Mouse (Mus musculus) retina, postnatal 7 days (tissue): ENCODE measurements at regions not wholly inside any gene's neighbourhood (a gene's known extent, or its start where the extent isn't known, plus 50 kb on each side); places are given as distances from the start of the nearest gene placed in this dataset.

ENCODE experiments used
- DNase-seq: peaks from one replicate; pipeline ENCODE4 v3.0.0-alpha.2; 2012; ENCODE audit warnings: low read depth, low spot score

DNA sequence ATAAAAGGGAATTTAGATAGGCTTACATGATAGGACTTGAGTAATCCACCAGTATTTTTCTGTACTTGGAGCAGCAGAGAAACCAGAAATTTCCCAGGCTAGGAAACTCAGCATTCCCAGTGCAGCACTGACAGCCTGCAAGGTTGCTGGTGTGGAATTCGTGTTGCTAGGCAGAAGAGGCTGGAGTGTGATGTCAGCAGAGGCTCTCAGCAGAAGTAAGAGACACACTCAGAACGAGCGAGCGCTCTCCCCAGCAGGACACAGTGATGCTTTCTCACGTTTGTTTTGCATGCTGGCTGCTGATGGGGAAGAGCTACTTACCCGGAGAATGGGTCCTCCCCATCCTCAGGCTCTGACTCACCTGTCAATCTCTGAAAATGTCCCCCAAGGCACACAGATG, 104.7 kb downstream of the Dusp6 start:
- DNase-seq: no peak

DNA sequence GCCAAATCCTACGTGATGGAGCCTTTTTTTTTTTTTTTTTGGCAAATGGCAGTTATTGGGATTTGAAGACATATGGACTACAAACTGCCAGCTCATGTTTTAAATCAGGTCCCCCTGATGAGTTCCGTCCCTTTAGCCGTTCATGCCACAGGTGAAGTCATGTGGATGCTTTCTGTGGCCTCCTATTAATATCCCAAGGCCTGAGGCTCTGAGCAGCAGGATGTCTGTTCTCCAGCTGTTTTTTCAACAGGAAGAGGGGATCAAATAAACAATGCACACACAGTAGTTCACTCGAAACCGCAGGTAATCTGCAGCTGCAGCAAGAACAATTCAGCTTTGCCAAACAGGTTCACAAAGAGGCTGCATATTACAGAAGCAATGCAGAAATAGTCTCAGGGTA, 112.1 kb downstream of the Dusp6 start:
- DNase-seq: no peak

DNA sequence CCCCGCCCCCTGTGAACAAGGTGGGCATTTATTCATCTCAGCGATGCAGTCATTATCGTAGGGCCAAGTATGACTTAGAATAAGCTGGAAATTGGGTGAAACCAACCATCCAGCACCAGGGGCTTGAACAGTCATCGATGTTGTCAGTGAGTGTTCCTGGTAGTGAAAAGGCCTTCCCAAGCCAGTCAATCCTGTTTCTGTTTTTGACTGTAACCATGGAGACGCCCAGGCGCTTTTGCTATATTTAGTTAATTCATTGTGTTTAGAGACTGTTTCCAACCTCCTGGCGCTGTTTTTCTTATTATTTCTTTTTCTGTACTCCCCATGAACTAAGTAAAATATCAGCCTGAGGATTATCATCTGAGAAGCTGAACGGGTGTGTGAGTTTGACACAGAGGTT, 113.4 kb downstream of the Dusp6 start:
- no peak for DNase-seq

DNA sequence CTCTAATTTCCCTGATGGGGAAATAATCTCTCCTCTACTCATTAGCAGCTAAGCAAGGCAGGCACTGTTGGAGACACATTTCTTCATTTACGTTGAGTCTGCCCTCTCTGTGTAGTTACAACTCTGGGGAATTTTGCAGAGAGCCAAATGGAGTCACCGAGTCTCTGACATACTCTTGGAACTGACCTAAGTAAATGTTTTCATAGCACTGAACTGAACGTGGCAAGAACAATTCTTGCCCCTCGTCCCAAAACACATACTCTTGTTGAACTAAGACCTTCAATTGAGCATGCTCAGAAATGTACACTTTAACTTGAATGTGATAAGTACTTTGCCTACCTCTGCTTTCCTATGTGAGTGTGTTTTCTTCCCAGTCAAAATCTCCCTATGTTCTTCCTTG, 114.5 kb downstream of the Dusp6 start:
- DNase-seq: no peak

DNA sequence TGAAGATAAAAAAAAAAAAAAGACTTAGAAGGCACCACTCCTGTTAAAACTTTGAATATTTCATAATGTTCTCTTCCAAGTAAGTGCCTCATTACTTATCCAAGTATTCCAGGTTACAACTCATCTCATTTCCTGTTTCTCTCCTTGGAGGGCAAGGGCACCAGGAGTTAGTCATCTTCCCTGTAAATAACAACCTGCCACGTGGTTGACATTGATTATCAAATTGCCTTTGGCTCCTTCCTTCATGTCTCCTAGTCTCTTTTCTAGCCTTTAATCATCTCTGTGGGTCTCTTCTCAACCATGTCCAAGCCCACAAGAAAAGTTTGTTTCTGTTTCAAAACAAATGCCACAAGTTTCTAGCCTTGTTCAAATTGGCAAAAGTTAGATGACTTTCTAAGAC, 116.1 kb downstream of the Dusp6 start:
- DNase-seq: no peak

DNA sequence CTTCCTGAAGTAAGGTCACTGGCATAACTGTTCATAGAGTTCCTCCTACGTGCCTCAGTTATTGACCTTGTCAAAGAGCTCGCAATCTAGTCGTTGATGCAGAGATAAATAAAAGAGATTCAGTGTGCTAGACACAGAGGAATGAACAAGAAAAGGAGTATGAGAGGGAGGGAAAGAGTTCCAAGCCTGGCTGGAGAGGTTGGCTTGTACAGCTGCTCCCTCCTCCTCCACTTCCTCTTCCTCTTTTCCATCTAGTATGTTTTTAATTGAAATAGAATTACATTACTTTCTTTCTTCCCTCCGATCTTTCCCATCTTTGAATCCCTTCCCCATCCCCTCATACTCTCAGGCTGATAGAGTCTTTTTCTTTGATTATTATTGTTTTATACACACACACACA, 117.1 kb downstream of the Dusp6 start:
- no peak for DNase-seq

DNA sequence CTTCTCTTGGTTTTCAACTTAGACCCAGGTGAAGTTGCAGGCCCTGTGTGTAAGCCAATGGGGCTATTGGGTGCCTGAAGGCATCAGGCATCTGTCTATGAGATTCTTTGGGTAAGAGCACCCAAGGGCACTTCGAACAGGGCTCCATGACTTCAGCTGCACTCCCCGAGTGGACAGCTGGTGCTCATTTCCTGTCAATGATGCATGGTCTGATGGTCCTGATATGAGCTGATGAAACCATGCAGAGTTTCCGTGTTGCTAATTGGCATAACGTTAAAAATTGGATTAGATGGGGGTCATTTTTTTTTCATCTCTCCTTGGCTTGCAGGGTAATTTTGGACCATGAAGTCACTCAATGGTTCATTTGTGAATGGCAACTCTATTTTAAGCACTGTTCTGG, 120.0 kb downstream of the Dusp6 start:
- DNase-seq: no peak

DNA sequence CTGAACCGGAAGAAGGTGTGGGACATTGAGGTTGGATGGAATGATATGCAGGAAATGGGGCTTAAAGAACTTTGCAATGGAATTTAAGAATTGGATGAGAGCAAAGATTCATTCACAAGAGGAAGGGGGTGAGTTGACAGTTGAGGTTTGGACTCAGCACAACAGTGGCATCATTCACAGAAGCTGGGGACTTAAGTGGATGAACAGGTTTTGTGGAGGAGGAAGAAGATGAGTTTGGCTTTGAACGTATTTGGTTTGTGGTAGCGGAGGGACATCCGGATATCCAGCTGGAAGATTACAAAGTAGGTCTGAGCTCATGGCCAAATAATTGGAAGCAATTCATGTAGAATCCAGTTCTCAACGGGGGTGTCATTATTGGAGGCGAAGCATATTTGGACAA, 121.3 kb downstream of the Dusp6 start:
- DNase-seq: no peak

DNA sequence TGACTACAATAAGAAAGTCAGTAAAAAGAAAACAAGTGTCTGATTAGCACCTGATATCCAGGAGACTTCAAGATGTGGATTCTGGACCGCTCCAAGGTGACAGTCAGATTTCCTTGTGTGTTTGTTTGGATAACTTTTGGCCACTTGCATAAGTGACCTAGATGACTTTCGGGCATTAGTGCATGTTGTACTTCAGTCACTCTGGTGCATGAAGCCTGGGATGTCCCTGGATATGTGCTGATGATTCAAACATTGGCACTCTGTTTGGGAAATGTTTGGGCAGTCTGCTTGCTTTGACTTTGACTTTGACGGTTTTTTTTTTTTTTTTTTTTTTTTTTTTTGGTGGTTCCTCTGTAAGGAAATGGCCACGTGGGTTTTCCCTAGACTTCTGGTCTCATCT, 121.8 kb downstream of the Dusp6 start:
- DNase-seq: no peak

DNA sequence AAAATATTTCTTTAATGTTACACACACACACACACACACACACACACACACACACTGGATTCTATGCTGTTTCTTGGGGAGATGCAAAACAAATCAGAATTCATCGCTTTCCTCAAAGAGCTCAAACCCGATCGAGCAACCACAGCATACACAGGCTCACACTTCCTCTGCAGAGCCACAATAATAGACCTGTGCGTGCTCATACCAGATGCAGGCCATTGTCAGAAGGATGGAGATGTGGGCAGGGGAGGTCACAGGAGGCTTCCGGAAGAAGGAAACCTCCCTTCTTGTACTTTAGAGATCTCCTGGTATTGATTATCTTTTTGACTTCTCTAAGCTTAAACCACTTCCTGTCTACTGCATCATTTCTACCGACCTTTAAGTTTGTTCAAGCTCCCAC, 122.8 kb downstream of the Dusp6 start:
- no peak for DNase-seq

DNA sequence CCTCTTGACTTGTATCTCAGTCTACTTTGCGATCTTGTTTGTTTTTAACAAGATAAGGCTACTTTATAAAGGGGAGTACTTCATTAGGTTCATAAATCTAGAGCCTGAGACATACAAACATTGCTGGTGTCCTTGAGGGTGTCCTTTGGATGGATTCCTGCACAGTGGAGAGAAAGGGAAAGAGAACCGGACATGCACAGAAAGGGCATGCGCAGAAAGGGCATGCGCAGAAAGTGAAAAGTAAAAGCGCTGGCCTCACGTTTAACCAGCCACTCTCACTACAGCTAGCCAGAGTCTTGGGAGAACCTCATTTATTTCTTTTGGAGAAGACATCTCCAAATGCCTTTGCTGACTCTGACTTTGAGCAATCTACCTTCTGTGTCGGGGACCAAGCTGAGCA, 125.5 kb downstream of the Dusp6 start:
- DNase-seq: no peak

DNA sequence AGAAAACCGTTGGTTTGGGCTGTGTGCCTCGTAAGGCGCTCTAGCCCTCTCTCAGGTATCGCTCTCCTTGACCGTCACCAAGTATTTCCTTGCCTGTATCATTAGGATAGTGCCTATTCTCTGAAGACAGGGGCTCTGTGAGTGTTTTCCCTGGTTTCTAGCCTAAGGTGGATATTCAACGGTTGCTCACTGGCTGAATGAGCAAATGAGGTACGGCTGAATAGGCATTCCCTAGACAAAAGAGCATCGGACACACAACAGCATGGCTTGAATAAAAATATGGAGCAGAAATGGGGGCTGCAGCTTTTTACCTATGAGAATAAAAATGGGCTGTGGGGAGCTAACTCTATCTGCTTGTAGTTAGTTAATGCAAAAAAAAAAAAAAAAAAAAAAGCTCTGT, 126.0 kb downstream of the Dusp6 start:
- DNase-seq: no peak

DNA sequence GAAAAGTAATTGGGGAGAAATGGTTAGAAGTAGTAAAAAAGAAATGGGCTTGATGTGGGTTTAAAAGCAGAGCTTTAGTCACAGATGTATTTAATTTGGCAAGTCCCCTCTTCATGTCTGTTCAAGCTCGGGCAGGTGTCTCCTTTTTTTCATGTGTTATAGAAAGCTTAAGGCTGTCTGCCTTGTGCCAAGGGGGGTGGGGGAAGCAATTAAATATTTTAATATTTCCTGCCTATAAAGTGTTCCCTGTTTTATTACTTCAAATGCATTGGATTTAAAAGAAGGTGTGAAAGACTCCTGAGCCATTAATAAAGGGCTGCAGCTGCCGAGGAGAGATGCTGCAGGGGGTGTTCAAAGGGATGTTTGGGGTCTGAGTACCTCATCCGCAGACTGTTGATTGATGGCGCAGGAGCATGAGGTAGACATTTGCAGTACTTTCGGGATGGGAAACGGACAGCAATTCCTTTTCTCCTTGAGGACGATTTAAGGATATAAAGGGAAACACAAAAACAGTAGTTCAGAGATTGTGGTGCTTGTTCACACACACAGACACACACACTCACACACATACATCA, 127.7 kb downstream of the Dusp6 start:
- DNase-seq: no peak

DNA sequence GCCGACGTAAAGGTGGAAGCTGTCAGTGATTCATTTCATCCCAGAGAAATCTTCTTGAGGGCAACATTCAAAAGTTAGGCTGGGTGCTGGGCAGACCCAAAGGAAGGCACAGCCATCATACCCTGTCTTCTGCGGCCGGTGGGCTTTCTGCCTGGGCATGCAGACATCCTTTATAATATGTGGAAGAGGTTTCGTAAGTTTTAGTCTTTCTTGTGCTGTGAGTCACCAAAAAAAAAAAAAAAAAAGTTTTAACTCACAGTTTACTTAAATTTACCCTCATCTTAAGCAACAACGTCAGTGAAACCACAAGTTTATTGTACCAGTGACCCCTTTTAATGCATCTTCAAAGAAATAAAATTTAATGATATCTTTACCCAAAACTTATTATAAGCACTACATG, 128.7 kb downstream of the Dusp6 start:
- DNase-seq: no peak

DNA sequence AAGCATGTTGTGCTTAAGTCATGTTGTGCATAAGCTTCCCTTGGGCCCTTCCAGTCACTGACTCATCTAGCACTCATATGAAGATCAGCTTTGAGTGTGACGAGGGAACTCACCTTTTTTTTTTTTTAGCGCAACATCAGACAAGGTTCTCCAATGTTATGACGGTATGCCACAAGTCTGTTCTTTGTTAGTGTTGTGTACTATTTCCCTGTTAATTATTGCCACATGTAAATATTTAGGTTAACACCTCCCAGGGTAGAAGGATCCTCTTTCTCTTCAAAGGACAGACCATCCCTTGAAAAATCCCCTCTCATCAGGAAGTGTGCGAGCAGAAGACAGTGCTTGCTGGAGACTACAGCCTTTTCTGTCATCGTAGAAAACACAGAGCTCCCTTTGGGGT, 129.9 kb downstream of the Dusp6 start:
- DNase-seq: no peak

DNA sequence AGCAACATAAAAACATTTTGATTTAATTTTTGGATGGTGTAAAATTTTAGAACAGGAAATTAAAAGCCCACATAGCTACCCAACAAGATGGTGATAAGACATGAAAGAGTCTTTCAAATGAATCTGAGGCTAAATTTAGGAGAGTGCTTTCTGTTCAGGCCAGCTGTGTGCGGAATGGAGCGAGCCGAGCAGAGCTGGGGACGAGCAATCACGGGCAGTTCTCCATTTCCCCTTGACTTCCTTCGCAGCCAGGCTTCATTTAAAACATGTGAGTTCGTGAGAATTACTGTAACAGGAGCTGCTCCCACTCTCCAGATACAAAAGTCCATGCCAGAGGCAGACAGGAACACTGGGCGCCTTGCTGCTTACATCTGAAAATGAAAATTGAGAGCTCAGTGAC, 130.5 kb downstream of the Dusp6 start:
- no peak for DNase-seq

DNA sequence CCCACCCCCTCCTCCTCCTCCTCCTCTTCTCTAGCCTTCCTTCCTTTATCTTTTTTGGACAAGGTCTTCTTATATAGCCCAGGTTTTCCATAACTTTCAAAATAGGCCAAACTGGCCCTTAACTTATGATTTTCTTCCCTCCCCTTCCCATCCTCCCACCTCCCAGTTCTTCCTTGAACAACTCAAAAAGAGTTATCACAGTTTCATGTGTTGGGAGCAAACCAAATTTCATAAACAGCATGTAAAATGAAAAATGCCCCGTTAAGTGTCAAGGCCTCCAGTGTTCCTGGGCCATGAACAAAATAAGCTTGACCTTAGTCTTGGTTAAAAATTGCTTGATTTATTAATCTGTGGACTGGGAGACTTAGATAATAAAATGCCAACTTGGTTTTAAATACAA, 132.4 kb downstream of the Dusp6 start:
- no peak for DNase-seq

DNA sequence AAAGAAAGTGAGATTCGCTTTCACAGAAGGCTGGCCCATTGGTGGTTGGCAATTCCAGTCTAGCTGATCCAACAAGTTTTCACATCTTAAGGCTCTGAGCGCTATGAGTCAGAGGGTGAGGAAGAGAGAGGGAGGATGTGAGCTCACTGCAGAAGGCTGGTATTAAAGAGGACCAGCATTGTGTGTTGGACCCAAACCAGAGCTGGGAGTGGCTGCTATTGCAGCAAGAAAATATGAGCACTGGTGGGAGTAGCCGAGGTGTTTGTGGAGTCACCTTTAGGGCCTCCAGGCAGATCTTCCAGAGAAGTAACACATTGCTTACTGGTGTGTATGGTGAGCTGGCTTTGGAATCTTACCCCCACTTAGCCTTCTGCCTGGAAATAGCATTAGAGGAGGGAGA, 133.6 kb downstream of the Dusp6 start:
- DNase-seq: no peak

DNA sequence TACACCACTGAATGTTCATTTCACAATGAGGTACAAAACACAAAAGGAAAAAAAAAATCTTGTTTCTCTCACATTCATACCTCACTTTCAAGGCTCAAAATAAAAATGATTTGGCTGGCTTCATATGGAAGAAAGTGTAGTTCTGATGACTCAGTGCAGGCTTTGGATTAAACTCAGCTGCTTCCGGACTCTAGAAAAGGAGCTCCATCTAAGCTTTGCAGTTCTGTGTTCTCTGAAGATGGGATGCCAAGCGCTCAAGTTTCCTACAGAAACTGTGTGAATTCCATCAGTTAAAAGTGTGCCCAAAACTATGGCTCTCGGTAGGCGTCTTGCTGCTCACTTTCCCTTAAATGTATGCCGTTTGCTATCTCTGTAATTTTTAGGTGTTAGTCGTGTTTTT, 137.0 kb downstream of the Dusp6 start:
- no peak for DNase-seq

DNA sequence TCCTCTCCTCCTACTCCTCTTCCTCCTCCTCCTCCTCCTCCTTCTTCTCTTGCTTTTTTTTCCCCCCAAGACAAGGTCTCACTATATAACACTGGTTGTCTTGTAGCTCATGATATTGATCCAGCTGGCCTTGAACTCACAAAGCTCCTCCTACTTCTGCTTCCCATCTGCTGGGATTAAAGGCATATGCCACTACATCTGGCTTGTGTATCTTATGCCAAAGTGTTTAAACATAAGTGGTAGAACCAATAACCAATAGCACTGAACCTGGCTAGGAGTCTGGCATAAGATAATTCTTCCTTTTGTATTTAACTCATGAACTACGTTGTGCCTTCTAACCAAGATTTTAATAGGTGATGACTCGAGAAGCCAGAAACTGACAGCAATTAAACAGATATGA, 143.7 kb downstream of the Dusp6 start:
- DNase-seq: no peak

DNA sequence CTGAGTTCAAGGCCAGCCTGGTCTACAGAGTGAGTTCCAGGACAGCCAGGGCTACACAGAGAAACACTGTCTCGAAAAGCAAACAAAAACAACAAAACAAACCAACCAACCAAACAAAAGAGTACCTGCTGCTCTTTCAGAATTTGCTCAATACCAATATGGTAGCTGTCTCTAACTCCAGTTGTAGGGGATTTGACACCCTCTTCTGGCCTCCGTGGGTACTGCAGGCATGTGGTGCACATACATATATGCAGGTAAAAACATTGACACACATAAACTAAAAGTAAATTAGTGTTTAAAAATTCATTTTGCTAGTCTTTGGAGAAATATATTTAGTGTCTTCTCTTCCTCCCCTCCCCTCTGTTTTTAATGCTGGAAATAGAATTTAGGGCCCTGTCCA, 145.8 kb downstream of the Dusp6 start:
- DNase-seq: no peak

DNA sequence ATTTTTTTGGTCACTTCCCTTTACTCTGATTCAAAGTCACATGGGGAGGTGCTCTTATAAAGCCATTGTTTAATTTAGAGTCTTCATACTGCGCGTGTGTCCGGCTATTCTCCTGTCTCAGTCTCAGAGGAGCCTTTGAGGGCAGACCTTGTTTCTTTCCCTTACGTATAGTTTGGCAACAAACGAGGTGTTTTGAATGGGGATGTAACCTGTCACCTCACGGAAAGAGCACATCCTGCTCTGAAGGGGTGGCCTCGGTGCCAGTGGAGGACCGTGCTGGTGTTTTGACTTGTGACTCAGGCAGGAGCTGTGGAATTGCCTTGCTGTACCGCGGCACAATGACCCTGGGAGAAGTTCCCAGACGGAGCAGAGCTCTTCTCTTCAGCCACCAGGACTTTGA, 146.7 kb downstream of the Dusp6 start:
- DNase-seq: no peak

DNA sequence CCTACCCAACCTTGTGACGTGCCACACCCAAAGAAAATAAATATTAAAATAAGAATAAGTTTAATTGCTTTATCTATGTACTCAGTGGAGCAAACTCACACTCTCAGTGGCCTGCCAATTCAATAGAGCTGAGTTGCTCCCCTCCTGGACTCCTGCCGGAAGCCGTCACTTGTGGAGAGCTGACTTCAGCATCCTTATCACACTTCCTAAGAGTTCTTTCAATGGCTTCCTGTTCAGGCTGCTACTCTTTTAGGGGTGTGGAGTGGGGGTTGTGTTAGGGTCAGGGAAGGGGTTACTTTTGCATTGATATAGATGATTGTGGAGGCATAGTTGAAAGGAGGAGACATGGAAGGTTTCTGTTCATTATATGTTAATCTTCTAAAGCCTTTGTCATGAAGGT, 147.7 kb downstream of the Dusp6 start:
- no peak for DNase-seq

DNA sequence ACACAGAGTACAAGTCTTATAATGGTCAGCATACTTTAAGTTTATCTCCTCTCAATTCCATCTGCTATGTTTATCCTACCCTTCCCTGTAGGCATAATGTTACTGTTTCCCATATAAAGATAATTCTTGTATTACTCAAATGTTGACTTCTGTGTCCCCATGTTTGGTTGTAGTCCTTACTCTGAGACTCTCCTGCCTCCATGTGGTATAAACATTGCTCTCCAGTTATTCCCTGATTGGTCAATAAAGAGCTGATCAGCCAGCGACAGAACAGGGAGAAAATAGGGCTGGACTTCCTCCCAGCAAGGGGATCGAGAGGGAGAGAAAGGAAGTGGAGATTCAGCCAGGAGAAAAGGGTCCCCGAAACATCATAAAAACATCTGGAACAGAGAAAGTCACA, 150.4 kb downstream of the Dusp6 start:
- no peak for DNase-seq

DNA sequence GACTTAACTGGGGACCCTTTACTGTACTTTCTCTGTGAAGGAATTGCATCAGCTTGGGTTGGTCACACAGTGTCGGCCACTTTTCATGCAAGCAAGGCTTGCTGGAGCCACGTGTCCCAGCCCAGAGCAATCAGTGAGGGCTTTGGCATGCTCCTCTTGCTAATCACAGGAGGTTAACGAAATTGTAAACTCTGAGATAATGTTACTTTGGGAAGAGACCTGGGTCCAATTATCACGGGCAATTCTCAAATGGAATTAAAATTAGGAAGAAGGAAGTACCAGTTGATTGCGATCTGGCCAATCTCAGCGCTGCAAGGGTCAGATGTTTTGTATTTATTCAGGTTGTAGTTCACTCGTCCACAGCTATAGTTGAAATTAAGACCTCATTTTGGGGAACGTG, 153.2 kb downstream of the Dusp6 start:
- no peak for DNase-seq
